Mouse (Mus musculus) midbrain, postnatal 0 days (tissue): Measurements from ENCODE around the gene Dyrk1a. TPM values are rescaled to one million over a fixed set of nuclear protein-coding genes. Genes with fewer than 3 reads are reported as not detected.

Experiments used
- ATAC-seq: fragments of 200-750 bp; cut with Nextera tagmentation; 2 replicates; pipeline ENCODE4 v1.8.0; 2017; ENCODE audit warnings: moderate number of reproducible peaks, mild to moderate bottlenecking, moderate TSS enrichment, moderate library complexity; ENCODE audit not compliant: low FRiP score
- DNase-seq: peaks from one replicate; pipeline ENCODE4 v3.0.0-alpha.2; 2015; ENCODE audit warnings: low spot score
- H3K27ac ChIP-seq: fragments of 300-500 bp; sonication (generic); 2 replicates; pipeline ENCODE4 v1.5.1; 2014; ENCODE audit warnings: low read depth, mild to moderate bottlenecking, low read length, mixed read lengths
- H3K27me3 ChIP-seq: fragments of 300-500 bp; sonication (generic); 2 replicates; pipeline ENCODE4 v1.6.1; 2014; ENCODE audit warnings: low read length, control low read depth, mixed read lengths; ENCODE audit not compliant: insufficient read depth
- H3K36me3 ChIP-seq: fragments of 300-500 bp; sonication (generic); 2 replicates; pipeline ENCODE4 v1.6.1; 2014; ENCODE audit warnings: low read length, control low read depth, mixed read lengths; ENCODE audit not compliant: insufficient read depth
- H3K4me1 ChIP-seq: fragments of 300-500 bp; sonication (generic); 2 replicates; pipeline ENCODE4 v1.6.1; 2014; ENCODE audit warnings: mild to moderate bottlenecking, control low read depth, antibody characterized with exemption, low read length, mixed read lengths; ENCODE audit not compliant: insufficient read depth
- H3K4me2 ChIP-seq: fragments of 300-500 bp; sonication (generic); 2 replicates; pipeline ENCODE4 v1.6.1; 2014; ENCODE audit warnings: low read depth, mild to moderate bottlenecking, low read length, mixed read lengths; ENCODE audit not compliant: poor library complexity, severe bottlenecking
- H3K4me3 ChIP-seq: fragments of 300-500 bp; sonication (generic); 2 replicates; pipeline ENCODE4 v1.5.1; 2014; ENCODE audit warnings: low read depth, mild to moderate bottlenecking, low read length, moderate library complexity
- H3K9ac ChIP-seq: fragments of 300-500 bp; sonication (generic); replicated peaks from 2 replicates; pipeline ENCODE4 v1.6.1; 2014; ENCODE audit warnings: mild to moderate bottlenecking, low read length, moderate library complexity, mixed read lengths; ENCODE audit not compliant: poor library complexity, severe bottlenecking
- H3K9me3 ChIP-seq: fragments of 300-500 bp; sonication (generic); 2 replicates; pipeline ENCODE4 v1.6.1; 2016; ENCODE audit warnings: low read length, control low read depth
- CTCF ChIP-seq: IDR thresholded peaks from 2 replicates; pipeline ENCODE4 v1.5.1; 2016; ENCODE audit warnings: antibody characterized with exemption, mild to moderate bottlenecking
- WGBS: fragments of 180-500 bp; shearing (Covaris S2); extraction: QIAGEN DNeasy Blood & Tissue Kit; methylation state at CpG from one replicate; pipeline ENCODE4 v1.1.7; 2014; 5-methylcytosine and 5-hydroxymethylcytosine counted together
- polyA plus RNA-seq: library from polyadenylated mRNA; unstranded; fragments of >200 nt; fragmentation: Nextera tagmentation; extraction: Ambion mirVana; gene quantifications from 2 replicates; pipeline ENCODE4 v1.2.1, GENCODE M21; 2015
- total RNA-seq: library from RNA; depleted of rRNA; stranded (reverse); fragments of >200 nt; gene quantifications from 2 replicates; pipeline ENCODE4 v1.2.3, GENCODE M21; 2014

Gene Dyrk1a
- total and polyA plus RNA-seq, 2 experiments from 2014 or later = 13.7 to 94.2 TPM

GRCm38 (mm10) chr16:94601540-94601953, 31.7 kb downstream of the Dyrk1a start:
- no peak for ATAC-seq
- WGBS = 36% methylated on average over 6 of the region's 6 CpGs
- TF ChIP-seq CTCF = no peak
- Histone ChIP-seq H3K4me1 (peaks cover 10% of the 10 kb centered on the region; the same call in 1 of the 2 replicates), H3K4me3 (no peak overlapping the region), H3K36me3 (no peaks in the 10 kb centered on the region), H3K9me3 (no peaks in the 10 kb centered on the region), H3K9ac (no peak overlapping the region), H3K27me3 (no peaks in the 10 kb centered on the region), H3K27ac (no peak overlapping the region), H3K4me2 (no peak overlapping the region)
- peak; percentile 32 for DNase-seq

DNA sequence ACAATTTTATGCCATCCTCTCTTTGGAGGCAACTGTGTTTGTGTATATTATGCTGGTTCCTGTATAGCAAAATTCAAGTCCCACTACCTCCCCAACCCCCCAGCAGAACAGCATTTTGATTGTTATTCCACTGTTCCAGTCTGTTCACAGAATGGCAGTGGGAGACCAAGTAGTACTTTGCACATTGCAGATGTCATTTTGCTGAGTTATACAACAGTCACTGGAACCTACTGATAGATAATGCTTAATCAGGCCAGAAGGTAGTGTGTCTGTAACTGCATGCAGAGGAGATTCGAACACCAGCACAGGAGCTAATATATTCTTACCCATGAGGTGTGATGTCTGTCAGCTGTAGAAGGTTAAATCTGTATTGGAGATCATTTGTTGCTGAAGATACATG, 32.4 kb downstream of the Dyrk1a start:
- ATAC-seq (no peak), DNase-seq (no peak)
- Histone ChIP-seq H3K9ac (no peak overlapping the region), H3K9me3 (no peaks in the 10 kb centered on the region), H3K36me3 (no peaks in the 10 kb centered on the region), H3K4me2 (no peak overlapping the region), H3K27ac (no peak overlapping the region), H3K4me3 (no peak overlapping the region), H3K27me3 (no peaks in the 10 kb centered on the region), H3K4me1 (peaks cover 10% of the 10 kb centered on the region; the same call in 1 of the 2 replicates)
- WGBS = 92% methylated on average over 1 of the region's 1 CpGs
- no peak for TF ChIP-seq CTCF

GRCm38 (mm10) chr16:94602730-94603129, 32.9 kb downstream of the Dyrk1a start:
- no peaks in the 10 kb centered on the region for H3K9me3 ChIP-seq
- 50% methylated on average over 4 of the region's 4 CpGs for WGBS

GRCm38 (mm10) chr16:94606169-94606568, 36.4 kb downstream of the Dyrk1a start:
- ATAC-seq (no peak), DNase-seq (no peak)

More at GRCm38 (mm10) chr16:94602730-94603129, 32.9 kb downstream of the Dyrk1a start:
- no peaks in the 10 kb centered on the region for H3K36me3 ChIP-seq
- H3K27ac ChIP-seq = no peak overlapping the region
- peaks cover 10% of the 10 kb centered on the region; the same call in 1 of the 2 replicates for H3K4me1 ChIP-seq
- ATAC-seq (no peak), DNase-seq (no peak)
- TF ChIP-seq CTCF = no peak
- H3K4me2 ChIP-seq = no peak overlapping the region
- H3K9ac ChIP-seq = no peak overlapping the region
- no peaks in the 10 kb centered on the region for H3K27me3 ChIP-seq
- H3K4me3 ChIP-seq = no peak overlapping the region

GRCm38 (mm10) chr16:94607468-94607867, 37.7 kb downstream of the Dyrk1a start:
- 64% methylated on average over 1 of the region's 1 CpGs for WGBS
- Histone ChIP-seq H3K9me3 (no peaks in the 10 kb centered on the region), H3K9ac (no peak overlapping the region), H3K27ac (no peak overlapping the region), H3K27me3 (no peaks in the 10 kb centered on the region), H3K4me1 (0 out of 2 replicates have a peak, but pooled peaks cover 2% of the 10 kb centered on the region), H3K4me3 (no peak overlapping the region), H3K36me3 (no peaks in the 10 kb centered on the region), H3K4me2 (no peak overlapping the region)
- ATAC-seq = no peak
- TF ChIP-seq CTCF = no peak
- DNase-seq = no peak

More at GRCm38 (mm10) chr16:94606169-94606568, 36.4 kb downstream of the Dyrk1a start:
- H3K9me3 ChIP-seq = no peaks in the 10 kb centered on the region
- no peak overlapping the region for H3K9ac ChIP-seq
- 83% methylated on average over 1 of the region's 1 CpGs for WGBS
- H3K27me3 ChIP-seq = no peaks in the 10 kb centered on the region
- 0 out of 2 replicates have a peak, but pooled peaks cover 2% of the 10 kb centered on the region for H3K4me1 ChIP-seq
- no peak overlapping the region for H3K27ac ChIP-seq
- TF ChIP-seq CTCF = no peak
- H3K4me3 ChIP-seq = no peak overlapping the region
- no peaks in the 10 kb centered on the region for H3K36me3 ChIP-seq
- H3K4me2 ChIP-seq = no peak overlapping the region

GRCm38 (mm10) chr16:94608706-94609594, 39.1 kb downstream of the Dyrk1a start:
- H3K4me1 ChIP-seq = no peaks in the 10 kb centered on the region
- no peaks in the 10 kb centered on the region for H3K36me3 ChIP-seq
- no peaks in the 10 kb centered on the region for H3K9me3 ChIP-seq
- TF ChIP-seq CTCF = no peak
- H3K4me2 ChIP-seq = no peak overlapping the region
- H3K27ac ChIP-seq = no peak overlapping the region
- ATAC-seq (no peak), DNase-seq (no peak)
- H3K27me3 ChIP-seq = no peaks in the 10 kb centered on the region
- no peak overlapping the region for H3K4me3 ChIP-seq
- H3K9ac ChIP-seq = no peak overlapping the region
- WGBS = 87% methylated on average over 9 of the region's 9 CpGs
